Mouse (Mus musculus): Measurements from ENCODE around the gene Ppme1. TPM values are rescaled to one million over a fixed set of nuclear protein-coding genes. Genes with fewer than 3 reads are reported as not detected.

Gene Ppme1
- polyA plus RNA-seq, 1 experiment from 2014 or later: 52.4 TPM

DNA sequence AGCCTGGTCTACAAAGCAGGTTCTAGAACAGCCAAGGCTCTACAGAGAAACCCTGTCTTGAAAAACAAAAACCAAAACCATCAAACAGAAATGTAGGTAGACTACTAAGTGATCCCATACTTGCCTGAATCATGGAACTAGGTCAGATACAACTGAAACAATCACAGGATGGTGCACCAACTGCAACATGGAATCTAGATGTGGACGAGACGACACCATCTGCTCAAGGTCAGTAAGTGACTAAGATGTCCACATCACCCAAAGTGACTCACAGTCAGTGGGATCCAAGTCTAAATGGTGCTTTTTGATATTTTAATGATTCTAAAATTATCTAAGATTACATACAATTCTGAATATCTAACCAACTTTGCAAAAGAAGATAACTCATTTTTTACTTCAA, 36.2 kb downstream of the Ppme1 start:
- Histone ChIP-seq H3K36me3 (ENCODE audit: control insufficient read depth, insufficient read depth, low read length) (peaks cover 6% of the 10 kb centered on the region), H3K9ac (ENCODE audit: low read depth, low read length) (no peak overlapping the region), H3K4me3 (ENCODE audit: low read length) (no peak overlapping the region), H3K27me3 (replicated peaks; ENCODE audit: control insufficient read depth, insufficient read depth, low read length) (no peaks in the 10 kb centered on the region), H3K27ac (ENCODE audit: low read length) (no peak overlapping the region), H3K4me1 (ENCODE audit: control insufficient read depth, insufficient read depth, low read length) (no peaks in the 10 kb centered on the region), H3K4me2 (ENCODE audit: low read depth, low read length) (no peak overlapping the region), H3K9me3 (ENCODE audit: control insufficient read depth, low read length) (no peaks in the 10 kb centered on the region)
- ATAC-seq: no peak
- WGBS: 92% methylated on average over 2 of the region's 2 CpGs

DNA sequence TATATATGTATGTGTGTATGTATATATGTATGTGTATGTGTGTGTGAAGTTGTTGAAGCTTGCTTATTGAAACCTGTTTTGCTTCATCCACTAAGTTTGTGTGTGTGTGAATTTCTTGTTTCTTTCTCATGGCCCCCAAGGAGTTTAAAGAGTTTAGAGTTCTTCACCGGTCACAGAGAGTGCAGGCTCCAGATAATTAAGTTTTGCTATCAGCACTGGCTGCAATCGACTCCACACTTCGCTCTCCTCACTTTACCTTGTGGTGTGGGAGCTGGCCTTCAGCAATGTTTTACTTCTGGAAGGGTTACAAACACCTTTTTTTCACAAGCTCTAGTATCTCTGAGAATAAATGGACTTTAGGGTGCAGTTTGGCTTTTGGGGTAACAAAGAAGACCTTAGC, 40.8 kb downstream of the Ppme1 start:
- WGBS: 87% methylated on average over 3 of the region's 3 CpGs
- H3K27me3 ChIP-seq (replicated peaks; ENCODE audit: control insufficient read depth, insufficient read depth, low read length): no peaks in the 10 kb centered on the region
- no peak for ATAC-seq
- H3K9ac ChIP-seq (ENCODE audit: low read depth, low read length): no peak overlapping the region
- H3K4me2 ChIP-seq (ENCODE audit: low read depth, low read length): no peak overlapping the region
- H3K4me1 ChIP-seq (ENCODE audit: control insufficient read depth, insufficient read depth, low read length): no peaks in the 10 kb centered on the region
- no peaks in the 10 kb centered on the region for H3K36me3 ChIP-seq (ENCODE audit: control insufficient read depth, insufficient read depth, low read length)
- H3K27ac ChIP-seq (ENCODE audit: low read length): no peak overlapping the region
- no peak overlapping the region for H3K4me3 ChIP-seq (ENCODE audit: low read length)
- H3K9me3 ChIP-seq (ENCODE audit: control insufficient read depth, low read length): no peaks in the 10 kb centered on the region

DNA sequence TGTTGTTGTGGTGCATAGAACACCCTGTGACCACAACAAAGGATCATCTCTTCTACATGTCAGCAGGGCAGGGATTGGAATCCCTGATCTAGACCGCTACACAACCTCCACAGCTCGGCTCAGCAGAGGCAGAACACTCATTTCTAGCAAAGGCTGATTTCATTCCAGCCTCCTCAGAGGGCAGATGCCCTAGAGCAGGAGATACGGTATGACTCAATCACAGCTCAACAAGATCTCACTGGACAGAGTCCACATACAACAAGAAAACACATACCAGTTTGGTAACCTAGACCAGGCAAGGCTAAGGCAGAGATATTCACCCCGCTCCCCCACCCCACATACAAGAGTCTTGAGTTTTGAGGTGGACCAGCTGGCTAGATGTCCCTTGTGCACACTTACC, 43.5 kb downstream of the Ppme1 start:
- Histone ChIP-seq H3K27ac (ENCODE audit: low read length) (no peak overlapping the region), H3K4me1 (ENCODE audit: control insufficient read depth, insufficient read depth, low read length) (no peaks in the 10 kb centered on the region), H3K36me3 (ENCODE audit: control insufficient read depth, insufficient read depth, low read length) (no peaks in the 10 kb centered on the region), H3K9me3 (ENCODE audit: control insufficient read depth, low read length) (no peaks in the 10 kb centered on the region), H3K4me2 (ENCODE audit: low read depth, low read length) (no peak overlapping the region), H3K9ac (ENCODE audit: low read depth, low read length) (no peak overlapping the region), H3K4me3 (ENCODE audit: low read length) (no peak overlapping the region), H3K27me3 (replicated peaks; ENCODE audit: control insufficient read depth, insufficient read depth, low read length) (peaks cover 2% of the 10 kb centered on the region; the same call in 1 of the 2 replicates)
- no peak for ATAC-seq
- WGBS: 95% methylated on average over 4 of the region's 4 CpGs

DNA sequence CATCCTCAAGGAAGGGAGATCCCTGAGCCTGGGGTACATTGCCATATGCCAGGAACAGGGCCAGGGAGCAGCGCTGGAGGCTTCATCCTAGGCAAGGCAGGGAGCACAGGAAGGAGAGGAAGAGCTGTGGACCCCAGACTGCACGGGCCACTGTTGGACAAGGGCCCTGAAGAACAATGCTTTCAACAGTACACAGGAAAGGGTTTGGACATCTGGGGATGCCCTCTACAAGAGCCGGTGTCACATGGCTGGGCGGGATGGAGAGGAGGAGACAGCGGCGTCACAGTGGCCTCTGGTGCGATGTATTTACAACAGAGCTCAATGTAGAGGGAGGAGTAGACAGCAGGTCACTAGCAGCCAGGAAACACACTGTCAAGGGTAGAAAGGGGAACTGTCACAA, 44.6 kb downstream of the Ppme1 start:
- ATAC-seq: no peak
- H3K9ac ChIP-seq (ENCODE audit: low read depth, low read length): no peak overlapping the region

DNA sequence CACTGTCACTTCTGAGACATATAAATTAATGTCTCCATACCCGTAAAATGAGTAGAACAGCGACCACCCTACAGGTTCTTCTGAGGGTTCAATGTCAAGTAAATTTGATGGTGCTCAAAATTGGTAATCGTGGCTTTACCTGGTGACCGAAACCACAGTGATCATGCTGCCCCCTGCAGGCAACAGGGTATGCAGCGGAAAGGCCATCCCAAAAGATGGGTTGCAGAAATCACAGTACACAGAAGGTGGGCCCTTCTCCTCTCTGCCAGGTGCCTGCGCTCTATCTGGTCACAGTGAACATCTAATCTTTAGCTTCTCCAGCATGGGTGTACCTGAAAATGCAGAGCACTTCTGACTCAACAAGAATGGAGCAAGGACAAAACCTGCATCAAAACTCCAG, 46.6 kb downstream of the Ppme1 start:
- ATAC-seq: no peak
- Histone ChIP-seq H3K36me3 (ENCODE audit: control insufficient read depth, insufficient read depth, low read length) (no peaks in the 10 kb centered on the region), H3K4me3 (ENCODE audit: low read length) (no peak overlapping the region), H3K9me3 (ENCODE audit: control insufficient read depth, low read length) (no peaks in the 10 kb centered on the region), H3K4me2 (ENCODE audit: low read depth, low read length) (no peak overlapping the region), H3K27ac (ENCODE audit: low read length) (no peak overlapping the region), H3K9ac (ENCODE audit: low read depth, low read length) (no peak overlapping the region), H3K27me3 (replicated peaks; ENCODE audit: control insufficient read depth, insufficient read depth, low read length) (peaks cover 3% of the 10 kb centered on the region; the same call in 1 of the 2 replicates), H3K4me1 (ENCODE audit: control insufficient read depth, insufficient read depth, low read length) (no peaks in the 10 kb centered on the region; the same call in 1 of the 2 replicates)
- WGBS: 80% methylated on average over 6 of the region's 6 CpGs

More for the DNA sequence above, 44.6 kb downstream of the Ppme1 start:
- H3K4me2 ChIP-seq (ENCODE audit: low read depth, low read length): no peak overlapping the region
- H3K4me1 ChIP-seq (ENCODE audit: control insufficient read depth, insufficient read depth, low read length): no peaks in the 10 kb centered on the region; the same call in 1 of the 2 replicates
- no peaks in the 10 kb centered on the region for H3K9me3 ChIP-seq (ENCODE audit: control insufficient read depth, low read length)
- no peak overlapping the region for H3K4me3 ChIP-seq (ENCODE audit: low read length)
- 82% methylated on average over 7 of the region's 7 CpGs for WGBS
- H3K27me3 ChIP-seq (replicated peaks; ENCODE audit: control insufficient read depth, insufficient read depth, low read length): peaks cover 3% of the 10 kb centered on the region; the same call in 1 of the 2 replicates
- no peak overlapping the region for H3K27ac ChIP-seq (ENCODE audit: low read length)
- H3K36me3 ChIP-seq (ENCODE audit: control insufficient read depth, insufficient read depth, low read length): no peaks in the 10 kb centered on the region

DNA sequence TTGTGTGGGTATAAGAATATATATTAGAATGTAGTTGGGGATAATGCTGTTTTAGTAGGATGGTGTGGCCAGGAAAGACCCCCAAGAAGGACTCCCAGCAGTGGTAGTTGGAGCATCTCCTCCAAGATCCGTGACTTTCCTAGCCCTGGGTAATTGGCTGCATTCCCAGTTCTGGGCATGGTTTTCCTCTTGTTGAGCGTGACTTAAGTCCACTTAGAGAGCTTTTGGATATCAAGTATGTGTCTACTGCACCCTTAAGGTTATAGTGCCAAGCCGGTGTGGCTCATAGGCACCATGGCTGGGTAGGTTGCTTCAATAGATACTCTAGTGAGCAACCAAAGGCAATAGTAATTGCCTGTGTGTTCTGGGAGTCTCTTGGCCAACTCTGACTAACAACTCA, 48.4 kb downstream of the Ppme1 start:
- no peak overlapping the region for H3K4me3 ChIP-seq (ENCODE audit: low read length)
- WGBS: 60% methylated on average over 3 of the region's 3 CpGs
- H3K4me1 ChIP-seq (ENCODE audit: control insufficient read depth, insufficient read depth, low read length): no peaks in the 10 kb centered on the region; the same call in 1 of the 2 replicates
- H3K36me3 ChIP-seq (ENCODE audit: control insufficient read depth, insufficient read depth, low read length): no peaks in the 10 kb centered on the region
- H3K9ac ChIP-seq (ENCODE audit: low read depth, low read length): no peak overlapping the region
- no peak overlapping the region for H3K27ac ChIP-seq (ENCODE audit: low read length)
- H3K27me3 ChIP-seq (replicated peaks; ENCODE audit: control insufficient read depth, insufficient read depth, low read length): peaks cover 3% of the 10 kb centered on the region; the same call in 1 of the 2 replicates
- H3K9me3 ChIP-seq (ENCODE audit: control insufficient read depth, low read length): no peaks in the 10 kb centered on the region
- H3K4me2 ChIP-seq (ENCODE audit: low read depth, low read length): no peak overlapping the region
- ATAC-seq: no peak

GRCm38 (mm10) chr7:100317534-100317933, 54.6 kb downstream of the Ppme1 start:
- no peaks in the 10 kb centered on the region for H3K9me3 ChIP-seq (ENCODE audit: control insufficient read depth, low read length)
- no peaks in the 10 kb centered on the region for H3K27me3 ChIP-seq (replicated peaks; ENCODE audit: control insufficient read depth, insufficient read depth, low read length)
- H3K4me1 ChIP-seq (ENCODE audit: control insufficient read depth, insufficient read depth, low read length): no peaks in the 10 kb centered on the region
- no peak for ATAC-seq
- H3K36me3 ChIP-seq (ENCODE audit: control insufficient read depth, insufficient read depth, low read length): no peaks in the 10 kb centered on the region
- WGBS: 95% methylated on average over 5 of the region's 5 CpGs
- H3K9ac ChIP-seq (ENCODE audit: low read depth, low read length): no peak overlapping the region
- H3K27ac ChIP-seq (ENCODE audit: low read length): no peak overlapping the region
- H3K4me3 ChIP-seq (ENCODE audit: low read length): no peak overlapping the region
- no peak overlapping the region for H3K4me2 ChIP-seq (ENCODE audit: low read depth, low read length)

GRCm38 (mm10) chr7:100316924-100317323, 55.2 kb downstream of the Ppme1 start:
- H3K4me3 ChIP-seq (ENCODE audit: low read length): no peak overlapping the region
- no peaks in the 10 kb centered on the region for H3K9me3 ChIP-seq (ENCODE audit: control insufficient read depth, low read length)
- ATAC-seq: no peak
- H3K4me1 ChIP-seq (ENCODE audit: control insufficient read depth, insufficient read depth, low read length): no peaks in the 10 kb centered on the region
- 89% methylated on average over 8 of the region's 8 CpGs for WGBS
- no peak overlapping the region for H3K27ac ChIP-seq (ENCODE audit: low read length)
- no peak overlapping the region for H3K9ac ChIP-seq (ENCODE audit: low read depth, low read length)
- H3K36me3 ChIP-seq (ENCODE audit: control insufficient read depth, insufficient read depth, low read length): no peaks in the 10 kb centered on the region
- H3K27me3 ChIP-seq (replicated peaks; ENCODE audit: control insufficient read depth, insufficient read depth, low read length): no peaks in the 10 kb centered on the region
- no peak overlapping the region for H3K4me2 ChIP-seq (ENCODE audit: low read depth, low read length)

GRCm38 (mm10) chr7:100312716-100313115, 59.4 kb downstream of the Ppme1 start:
- Histone ChIP-seq H3K4me2 (ENCODE audit: low read depth, low read length) (no peak overlapping the region), H3K9me3 (ENCODE audit: control insufficient read depth, low read length) (no peaks in the 10 kb centered on the region), H3K4me3 (ENCODE audit: low read length) (no peak overlapping the region), H3K27ac (ENCODE audit: low read length) (no peak overlapping the region), H3K9ac (ENCODE audit: low read depth, low read length) (no peak overlapping the region), H3K36me3 (ENCODE audit: control insufficient read depth, insufficient read depth, low read length) (no peaks in the 10 kb centered on the region), H3K27me3 (replicated peaks; ENCODE audit: control insufficient read depth, insufficient read depth, low read length) (no peaks in the 10 kb centered on the region), H3K4me1 (ENCODE audit: control insufficient read depth, insufficient read depth, low read length) (no peaks in the 10 kb centered on the region)
- ATAC-seq: no peak
- 85% methylated on average over 4 of the region's 4 CpGs for WGBS

- no peaks in the 10 kb centered on the region for H3K4me1 ChIP-seq (ENCODE audit: control insufficient read depth, insufficient read depth, low read length)
- H3K9ac ChIP-seq (ENCODE audit: low read depth, low read length): no peak overlapping the region
- ATAC-seq: no peak
- no peaks in the 10 kb centered on the region for H3K27me3 ChIP-seq (replicated peaks; ENCODE audit: control insufficient read depth, insufficient read depth, low read length)
- no peak overlapping the region for H3K4me2 ChIP-seq (ENCODE audit: low read depth, low read length)
- H3K36me3 ChIP-seq (ENCODE audit: control insufficient read depth, insufficient read depth, low read length): no peaks in the 10 kb centered on the region
- 66% methylated on average over 12 of the region's 12 CpGs for WGBS
- H3K9me3 ChIP-seq (ENCODE audit: control insufficient read depth, low read length): no peaks in the 10 kb centered on the region
- no peak overlapping the region for H3K27ac ChIP-seq (ENCODE audit: low read length)
- no peak overlapping the region for H3K4me3 ChIP-seq (ENCODE audit: low read length)
These were observed 61.8 kb downstream of the Ppme1 start for GRCm38 (mm10) chr7:100310290-100310689.
